Mouse (Mus musculus): ENCODE results near the gene Ctdnep1.
A peak's percentile ranks its signal among the peaks of the same experiment; 100 is the strongest.

DNA sequence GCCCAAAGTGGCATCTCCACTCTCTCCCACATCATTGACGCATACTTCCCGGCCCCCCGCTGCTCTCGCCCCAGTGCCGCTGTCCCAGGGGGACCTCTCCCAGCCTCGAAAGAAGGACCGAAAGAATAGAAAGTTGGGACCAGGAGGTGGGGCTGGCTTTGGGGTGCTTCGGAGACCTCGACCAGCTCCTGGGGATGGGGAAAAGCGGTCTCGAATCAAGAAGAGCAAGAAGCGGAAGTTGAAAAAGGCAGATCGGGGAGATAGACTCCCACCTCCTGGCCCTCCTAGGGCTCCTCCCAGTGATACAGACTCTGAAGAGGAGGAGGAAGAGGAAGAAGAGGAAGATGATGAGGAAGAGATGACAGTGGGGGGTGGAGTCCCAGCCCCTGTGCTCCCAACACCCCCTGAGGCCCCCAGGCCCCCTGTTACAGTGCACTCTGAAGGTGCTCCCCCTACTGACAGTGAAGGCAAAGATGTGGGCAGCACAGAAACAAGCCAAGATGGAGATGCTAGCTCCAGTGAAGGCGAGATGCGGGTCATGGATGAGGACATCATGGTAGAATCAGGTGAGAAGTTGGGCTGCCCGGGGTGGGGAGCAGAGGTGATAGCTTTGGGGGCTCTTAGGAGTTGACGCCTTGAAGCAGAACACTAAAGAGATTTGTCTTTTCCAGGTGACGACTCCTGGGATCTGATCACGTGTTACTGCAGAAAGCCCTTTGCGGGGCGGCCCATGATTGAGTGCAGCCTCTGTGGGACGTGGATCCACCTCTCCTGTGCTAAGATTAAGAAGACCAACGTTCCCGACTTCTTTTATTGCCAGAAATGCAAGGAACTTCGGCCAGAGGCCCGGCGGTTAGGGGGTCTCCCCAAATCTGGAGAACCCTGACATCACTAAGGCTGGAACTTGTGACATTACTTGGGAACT, 17.9 kb downstream of the Ctdnep1 start:
- TF ChIP-seq CTCF (IDR thresholded peaks at IDR 0.05; ENCODE audit: extremely low read depth, insufficient read depth, low read length) (peak; percentile 20; the same call in 1 of the 2 replicates), POLR2A (IDR thresholded peaks at IDR 0.05; ENCODE audit: extremely low read depth, insufficient read depth, low read length) (no peak)

Measured in cortical plate, adult 2 months (tissue).